9 mouse cellular contexts compared by ENCODE assay signal in genomic region chr1:166279580-166280206, GRCm38 (mm10). TPM values are rescaled to one million over a fixed set of nuclear protein-coding genes. Genes with fewer than 3 reads are reported as not detected.
DNase-seq lines count a peak whose midpoint lies in the region; ATAC-seq lines count a peak whose summit lies in the region.
"Had no signal": no experiment of that assay in that cellular context is flagged by ENCODE, and none has a peak within 500 bp of the region (broad histone marks: within the 10 kb centered on the region; RNA-seq: fewer than 3 reads in every experiment).

No protein-coding gene starts in this region.

- H3K27ac ChIP-seq in forebrain, embryonic 11.5 days (ENCODE audit: low read depth, low read length), result peak overlapping the region; percentile 97
- H3K27ac ChIP-seq in limb, embryonic 10.5 days, result peak overlapping the region; percentile 85
- peak overlapping the region; percentile 69 for H3K27ac ChIP-seq in neural tube, embryonic 13.5 days (replicated peaks)
- H3K27ac ChIP-seq: heart, embryonic 13.5 days had no signal

- WGBS in forebrain, embryonic 11.5 days, result 15% methylated on average over 9 of the region's 9 CpGs
- WGBS in limb, embryonic 10.5 days, result 37% methylated on average over 9 of the region's 9 CpGs
- 20% methylated on average over 9 of the region's 9 CpGs for WGBS in neural tube, embryonic 13.5 days

- peak overlapping the region; percentile 54 for H3K9ac ChIP-seq in forebrain, embryonic 11.5 days (ENCODE audit: low read length)
- H3K9ac ChIP-seq in neural tube, embryonic 13.5 days, result peak overlapping the region; percentile 34; the same call in 1 of the 2 replicates
- H3K9ac ChIP-seq: heart, embryonic 13.5 days had no signal

- ATAC-seq in forebrain, embryonic 11.5 days (replicated peaks; ENCODE audit: low FRiP score), result peak; percentile 29
- ATAC-seq in neural tube, embryonic 13.5 days (ENCODE audit: low read depth), result no peak
- no peak for ATAC-seq in inflammation-experienced regulatory T-cells, adult 6 months

- no peaks in the 10 kb centered on the region for H3K36me3 ChIP-seq in forebrain, embryonic 11.5 days (ENCODE audit: control insufficient read depth, insufficient read depth, low read length)
- no peaks in the 10 kb centered on the region for H3K36me3 ChIP-seq in limb, embryonic 10.5 days
- H3K36me3 ChIP-seq in neural tube, embryonic 13.5 days, result no peaks in the 10 kb centered on the region
- H3K36me3 ChIP-seq: heart, embryonic 13.5 days had no signal

- H3K9me3 ChIP-seq in forebrain, embryonic 11.5 days (ENCODE audit: control insufficient read depth, low read length), result no peaks in the 10 kb centered on the region
- no peaks in the 10 kb centered on the region for H3K9me3 ChIP-seq in limb, embryonic 10.5 days (replicated peaks)
- H3K9me3 ChIP-seq in neural tube, embryonic 13.5 days, result no peaks in the 10 kb centered on the region
- H3K9me3 ChIP-seq: heart, embryonic 13.5 days had no signal

- no peak overlapping the region for H3K4me3 ChIP-seq in forebrain, embryonic 11.5 days (ENCODE audit: low read depth, low read length)
- no peak overlapping the region for H3K4me3 ChIP-seq in limb, embryonic 10.5 days
- no peak overlapping the region for H3K4me3 ChIP-seq in neural tube, embryonic 13.5 days
- H3K4me3 ChIP-seq: heart, embryonic 13.5 days had no signal

- no peaks in the 10 kb centered on the region for H3K27me3 ChIP-seq in forebrain, embryonic 11.5 days (ENCODE audit: control insufficient read depth, insufficient read depth, low read length)
- no peaks in the 10 kb centered on the region for H3K27me3 ChIP-seq in limb, embryonic 10.5 days (ENCODE audit: low read depth, poor library complexity, severe bottlenecking)
- H3K27me3 ChIP-seq in neural tube, embryonic 13.5 days, result no peaks in the 10 kb centered on the region

- peaks cover 44% of the 10 kb centered on the region for H3K4me1 ChIP-seq in forebrain, embryonic 11.5 days (replicated peaks; ENCODE audit: control insufficient read depth, insufficient read depth, low read length)
- H3K4me1 ChIP-seq in limb, embryonic 10.5 days, result peaks cover 58% of the 10 kb centered on the region
- H3K4me1 ChIP-seq in neural tube, embryonic 13.5 days (replicated peaks), result peaks cover 66% of the 10 kb centered on the region

- peak overlapping the region; percentile 38; the same call in 1 of the 2 replicates for H3K4me2 ChIP-seq in forebrain, embryonic 11.5 days (ENCODE audit: low read depth, low read length, severe bottlenecking)
- H3K4me2 ChIP-seq in neural tube, embryonic 13.5 days, result 0 out of 2 replicates have a peak overlapping the region, but pooled peaks have one; percentile 13
- H3K4me2 ChIP-seq: heart, embryonic 13.5 days had no signal

- DNase-seq in embryo, embryonic 11 days, result peak; percentile 48
- DNase-seq in forebrain, embryonic 11.5 days (ENCODE audit: low spot score), result peak; percentile 69
- no peak for DNase-seq in limb, embryonic 10.5 days (ENCODE audit: low spot score)
- no peak for DNase-seq in kidney, adult 18-20 months
- no peak for DNase-seq in kidney, postnatal 36 days

RNA-seq across cellular contexts. Expression of gene Ildr2, which starts 25.8 kb away (rescaled TPM):
- polyA plus RNA-seq in forebrain, embryonic 11.5 days (2014; fragmentation: Nextera tagmentation; extraction: Ambion mirVana), result 10.8 and 10.9 TPM in 2 replicates
- 0.63 and 0.77 TPM in 2 replicates for polyA plus RNA-seq in limb, embryonic 10.5 days (2016; fragmentation: Nextera tagmentation; extraction: Ambion mirVana)
- 2.3 and 2.5 TPM in 2 replicates for polyA plus RNA-seq in neural tube, embryonic 13.5 days (2015; fragmentation: Nextera tagmentation; extraction: Ambion mirVana)
- not detected for polyA plus RNA-seq in inflammation-experienced regulatory T-cells, adult 6 months (2017; shearing (Covaris generic))

RNA-seq across cellular contexts. Expression of gene Mael, which starts 41.1 kb away (rescaled TPM):
- not detected in 2 replicates for polyA plus RNA-seq in forebrain, embryonic 11.5 days (2014; fragmentation: Nextera tagmentation; extraction: Ambion mirVana)
- 0.11 TPM in 1 of 2 replicates, not detected in the other for polyA plus RNA-seq in limb, embryonic 10.5 days (2016; fragmentation: Nextera tagmentation; extraction: Ambion mirVana)
- polyA plus RNA-seq in neural tube, embryonic 13.5 days (2015; fragmentation: Nextera tagmentation; extraction: Ambion mirVana), result not detected in 2 replicates
- not detected for polyA plus RNA-seq in inflammation-experienced regulatory T-cells, adult 6 months (2017; shearing (Covaris generic))
- polyA plus RNA-seq: heart, embryonic 13.5 days; thymus, postnatal 0 days had no signal

Comparison
In these comparisons a context has a peak if more than half of its experiments do, and no peak if none do; other contexts are left out.
1. DNase-seq: peak in embryo, embryonic 11 days (single experiment) and forebrain, embryonic 11.5 days (single experiment); none in limb, embryonic 10.5 days (single experiment), kidney, adult 18-20 months (single experiment) and kidney, postnatal 36 days (0 of 2).
2. Peak in every context shown above with its lines, with median percentiles within 50 percentile points of each other: H3K27ac ChIP-seq.